Mouse (Mus musculus) heart, embryonic 11.5 days (tissue): ENCODE data around the gene Sez6l2. TPM values are rescaled to one million over a fixed set of nuclear protein-coding genes. Genes with fewer than 3 reads are reported as not detected.

ENCODE experiments used
- ATAC-seq: fragments of 200-750 bp; cut with Nextera tagmentation; replicated peaks from 2 replicates; pipeline ENCODE4 v1.8.0; 2017; ENCODE audit warnings: moderate library complexity; ENCODE audit not compliant: insufficient number of reproducible peaks, low FRiP score, low TSS enrichment
- H3K27ac ChIP-seq: fragments of 300-500 bp; sonication (generic); 2 replicates; pipeline ENCODE4 v1.5.1; 2014; ENCODE audit warnings: mild to moderate bottlenecking, low read depth, low read length
- H3K27me3 ChIP-seq: fragments of 300-500 bp; sonication (generic); 2 replicates; pipeline ENCODE4 v1.6.1; 2014; ENCODE audit warnings: mild to moderate bottlenecking, low read length, mixed read lengths; ENCODE audit not compliant: control insufficient read depth, insufficient read depth
- H3K36me3 ChIP-seq: fragments of 300-500 bp; sonication (generic); 2 replicates; pipeline ENCODE4 v1.6.1; 2014; ENCODE audit warnings: mild to moderate bottlenecking, low read length, moderate library complexity, mixed read lengths; ENCODE audit not compliant: control insufficient read depth, insufficient read depth
- H3K4me1 ChIP-seq: fragments of 300-500 bp; sonication (generic); 2 replicates; pipeline ENCODE4 v1.6.1; 2014; ENCODE audit warnings: low read length; ENCODE audit not compliant: control insufficient read depth, insufficient read depth
- H3K4me2 ChIP-seq: fragments of 300-500 bp; sonication (generic); 2 replicates; pipeline ENCODE4 v1.6.1; 2014; ENCODE audit warnings: mild to moderate bottlenecking, moderate library complexity
- H3K4me3 ChIP-seq: fragments of 300-500 bp; sonication (generic); 2 replicates; pipeline ENCODE4 v1.5.1; 2014; ENCODE audit warnings: low read depth, low read length
- H3K9ac ChIP-seq: fragments of 300-500 bp; sonication (generic); 2 replicates; pipeline ENCODE4 v1.6.1; 2014; ENCODE audit warnings: mild to moderate bottlenecking, low read depth, low read length, moderate library complexity
- H3K9me3 ChIP-seq: fragments of 300-500 bp; sonication (generic); replicated peaks from 2 replicates; pipeline ENCODE4 v1.6.1; 2016; ENCODE audit warnings: low read length; ENCODE audit not compliant: control insufficient read depth
- WGBS: fragments of 180-500 bp; shearing (Covaris S2); extraction: QIAGEN DNeasy Blood & Tissue Kit; methylation state at CpG from one replicate; pipeline ENCODE4 v1.1.7; 2014; ENCODE audit not compliant: insufficient replicate concordance; 5-methylcytosine and 5-hydroxymethylcytosine counted together
- polyA plus RNA-seq: library from polyadenylated mRNA; unstranded; fragments of >200 nt; fragmentation: Nextera tagmentation; extraction: Ambion mirVana; gene quantifications from 2 replicates; pipeline ENCODE4 v1.2.1, GENCODE M21; 2014

Sez6l2 gene
- polyA plus RNA-seq, 1 experiment from 2014 or later = 0.20 TPM

- Histone ChIP-seq H3K27ac (no peak overlapping the region), H3K4me1 (peaks cover 13% of the 10 kb centered on the region), H3K9me3 (no peaks in the 10 kb centered on the region), H3K4me2 (peak overlapping the region; percentile 99; the same call in 1 of the 2 replicates), H3K4me3 (peak overlapping the region; percentile 8; the same call in 1 of the 2 replicates), H3K9ac (no peak overlapping the region), H3K36me3 (no peaks in the 10 kb centered on the region), H3K27me3 (peaks cover 49% of the 10 kb centered on the region)
- no peak for ATAC-seq
- WGBS = 5% methylated on average over 26 of the region's 26 CpGs
Measured at GRCm38 (mm10) chr7:126950647-126951615, 568 bp downstream of the Sez6l2 start.

GRCm38 (mm10) chr7:126951741-126952140, 1.4 kb downstream of the Sez6l2 start:
- Histone ChIP-seq H3K36me3 (no peaks in the 10 kb centered on the region), H3K4me3 (no peak overlapping the region), H3K27ac (no peak overlapping the region), H3K4me2 (no peak overlapping the region), H3K27me3 (peaks cover 49% of the 10 kb centered on the region), H3K9ac (no peak overlapping the region), H3K4me1 (peaks cover 13% of the 10 kb centered on the region), H3K9me3 (no peaks in the 10 kb centered on the region)
- ATAC-seq = no peak
- WGBS = 10% methylated on average over 4 of the region's 4 CpGs

GRCm38 (mm10) chr7:126952646-126953045, 2.3 kb downstream of the Sez6l2 start:
- Histone ChIP-seq H3K27ac (no peak overlapping the region), H3K4me1 (peaks cover 13% of the 10 kb centered on the region), H3K4me2 (no peak overlapping the region), H3K4me3 (no peak overlapping the region), H3K27me3 (peaks cover 49% of the 10 kb centered on the region), H3K9ac (no peak overlapping the region), H3K36me3 (no peaks in the 10 kb centered on the region), H3K9me3 (no peaks in the 10 kb centered on the region)
- WGBS = 0% methylated on average over 8 of the region's 8 CpGs
- ATAC-seq = no peak

GRCm38 (mm10) chr7:126955125-126955524, 4.8 kb downstream of the Sez6l2 start:
- no peak overlapping the region for H3K4me3 ChIP-seq
- no peak for ATAC-seq
- no peaks in the 10 kb centered on the region for H3K36me3 ChIP-seq
- H3K27ac ChIP-seq = no peak overlapping the region
- H3K4me2 ChIP-seq = no peak overlapping the region
- peaks cover 34% of the 10 kb centered on the region for H3K27me3 ChIP-seq
- no peak overlapping the region for H3K9ac ChIP-seq
- no peaks in the 10 kb centered on the region for H3K9me3 ChIP-seq
- WGBS = 59% methylated on average over 3 of the region's 3 CpGs
- H3K4me1 ChIP-seq = peaks cover 6% of the 10 kb centered on the region; the same call in 1 of the 2 replicates

GRCm38 (mm10) chr7:126959780-126960179, 9.4 kb downstream of the Sez6l2 start:
- peaks cover 24% of the 10 kb centered on the region for H3K27me3 ChIP-seq
- no peak overlapping the region for H3K4me2 ChIP-seq
- no peak overlapping the region for H3K9ac ChIP-seq
- ATAC-seq = no peak
- WGBS = 67% methylated on average over 9 of the region's 9 CpGs
- no peaks in the 10 kb centered on the region for H3K9me3 ChIP-seq
- no peak overlapping the region for H3K4me3 ChIP-seq
- no peak overlapping the region for H3K27ac ChIP-seq
- no peaks in the 10 kb centered on the region for H3K36me3 ChIP-seq
- H3K4me1 ChIP-seq = no peaks in the 10 kb centered on the region

GRCm38 (mm10) chr7:126961095-126961494, 10.7 kb downstream of the Sez6l2 start:
- 79% methylated on average over 5 of the region's 5 CpGs for WGBS
- Histone ChIP-seq H3K9me3 (no peaks in the 10 kb centered on the region), H3K4me2 (no peak overlapping the region), H3K4me3 (no peak overlapping the region), H3K36me3 (no peaks in the 10 kb centered on the region), H3K27ac (no peak overlapping the region), H3K27me3 (peaks cover 24% of the 10 kb centered on the region), H3K4me1 (no peaks in the 10 kb centered on the region), H3K9ac (no peak overlapping the region)
- ATAC-seq = no peak

GRCm38 (mm10) chr7:126961965-126962364, 11.6 kb downstream of the Sez6l2 start:
- no peak overlapping the region for H3K27ac ChIP-seq
- H3K9ac ChIP-seq = no peak overlapping the region
- peaks cover 24% of the 10 kb centered on the region for H3K27me3 ChIP-seq
- no peaks in the 10 kb centered on the region for H3K9me3 ChIP-seq
- no peaks in the 10 kb centered on the region for H3K4me1 ChIP-seq
- H3K4me3 ChIP-seq = no peak overlapping the region
- no peaks in the 10 kb centered on the region for H3K36me3 ChIP-seq
- no peak overlapping the region for H3K4me2 ChIP-seq
- ATAC-seq = no peak
- WGBS = 69% methylated on average over 4 of the region's 4 CpGs

- Histone ChIP-seq H3K36me3 (no peaks in the 10 kb centered on the region), H3K27ac (no peak overlapping the region), H3K27me3 (peaks cover 24% of the 10 kb centered on the region), H3K4me1 (no peaks in the 10 kb centered on the region), H3K4me2 (peak overlapping the region; percentile 21), H3K9me3 (no peaks in the 10 kb centered on the region), H3K4me3 (no peak overlapping the region), H3K9ac (no peak overlapping the region)
- WGBS = 27% methylated on average over 19 of the region's 19 CpGs
- ATAC-seq = no peak
Measured at GRCm38 (mm10) chr7:126963548-126964286, 13.4 kb downstream of the Sez6l2 start.
